Mouse (Mus musculus) lung, embryonic 14.5 days (tissue): ENCODE results near the gene Map3k9. TPM values are rescaled to one million over a fixed set of nuclear protein-coding genes. Genes with fewer than 3 reads are reported as not detected.
A peak's percentile ranks its signal among the peaks of the same experiment; 100 is the strongest.

Source experiments
- ATAC-seq: fragments of 200-750 bp; cut with Nextera tagmentation; 2 replicates; pipeline ENCODE4 v1.8.0; 2017; ENCODE audit warnings: mild to moderate bottlenecking, moderate TSS enrichment, moderate library complexity; ENCODE audit not compliant: insufficient read depth
- DNase-seq: peaks from one replicate; pipeline ENCODE4 v3.0.0-alpha.2; 2015
- H3K27ac ChIP-seq: fragments of 300-500 bp; sonication (generic); 2 replicates; pipeline ENCODE4 v1.5.1; 2014; ENCODE audit warnings: low read depth, mild to moderate bottlenecking, moderate library complexity
- H3K27me3 ChIP-seq: fragments of 300-500 bp; sonication (generic); 2 replicates; pipeline ENCODE4 v1.6.1; 2014; ENCODE audit warnings: low read length, control low read depth; ENCODE audit not compliant: insufficient read depth
- H3K36me3 ChIP-seq: fragments of 300-500 bp; sonication (generic); 2 replicates; pipeline ENCODE4 v1.6.1; 2014; ENCODE audit warnings: control low read depth; ENCODE audit not compliant: insufficient read depth
- H3K4me1 ChIP-seq: fragments of 300-500 bp; sonication (generic); 2 replicates; pipeline ENCODE4 v1.6.1; 2014; ENCODE audit warnings: antibody characterized with exemption, control low read depth; ENCODE audit not compliant: insufficient read depth
- H3K4me2 ChIP-seq: fragments of 300-500 bp; sonication (generic); 2 replicates; pipeline ENCODE4 v1.6.1; 2014; ENCODE audit warnings: mild to moderate bottlenecking
- H3K4me3 ChIP-seq: fragments of 300-500 bp; sonication (generic); 2 replicates; pipeline ENCODE4 v1.5.1; 2014; ENCODE audit warnings: low read depth, low read length
- H3K9ac ChIP-seq: fragments of 300-500 bp; sonication (generic); 2 replicates; pipeline ENCODE4 v1.6.1; 2014
- H3K9me3 ChIP-seq: fragments of 300-500 bp; sonication (generic); 2 replicates; pipeline ENCODE4 v1.6.1; 2016; ENCODE audit warnings: low read depth, low read length, control low read depth
- CTCF ChIP-seq: IDR thresholded peaks from 2 replicates; pipeline ENCODE4 v1.5.1; 2016; ENCODE audit warnings: antibody characterized with exemption, low read depth
- WGBS: fragments of 180-500 bp; shearing (Covaris S2); extraction: QIAGEN DNeasy Blood & Tissue Kit; methylation state at CpG from one replicate; pipeline ENCODE4 v1.1.7; 2014; 5-methylcytosine and 5-hydroxymethylcytosine counted together
- polyA plus RNA-seq: library from polyadenylated mRNA; unstranded; fragments of >200 nt; fragmentation: Nextera tagmentation; extraction: Ambion mirVana; gene quantifications from 2 replicates; pipeline ENCODE4 v1.2.1, GENCODE M21; 2014

Map3k9 gene
- 2.9 and 3.2 TPM in 2 replicates for polyA plus RNA-seq

DNA sequence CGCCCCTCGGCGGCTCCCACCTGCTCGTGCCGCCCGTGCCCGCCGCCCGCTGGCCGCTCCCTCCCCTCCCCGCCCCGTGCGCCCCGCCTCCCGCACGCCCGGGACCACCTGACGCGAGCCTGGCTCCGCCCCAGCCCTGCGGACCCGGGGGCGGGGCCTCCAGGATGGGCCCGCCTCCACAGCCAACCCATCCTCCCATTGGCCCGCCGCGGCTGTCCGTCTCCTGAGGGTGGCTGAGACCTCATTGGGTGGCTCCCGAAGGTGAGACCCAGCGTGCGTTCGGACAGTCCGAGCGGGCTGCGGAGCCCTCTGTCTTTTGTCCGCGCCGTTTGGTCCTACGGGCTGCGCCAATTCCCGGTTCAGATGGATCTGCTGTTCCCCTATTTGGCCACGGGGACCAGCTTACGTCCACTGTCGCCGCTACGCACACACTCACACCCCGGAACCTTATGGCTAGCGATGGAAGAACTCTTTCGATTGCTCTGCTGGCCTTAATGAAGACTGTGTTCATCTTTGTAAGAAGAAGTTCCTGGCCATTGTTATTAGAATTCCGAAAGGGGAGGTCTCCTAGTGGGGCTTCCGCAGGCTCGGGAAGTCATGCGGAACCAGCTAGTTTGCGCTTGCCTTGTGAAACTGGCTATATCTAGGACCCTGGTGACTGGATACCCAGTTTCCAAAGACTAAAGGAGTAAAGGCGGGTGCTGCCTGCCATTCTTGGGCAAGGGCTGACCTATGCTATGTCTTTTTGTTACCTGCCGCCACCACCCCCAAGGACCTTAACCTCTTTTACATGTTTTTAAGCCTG lies at the start of gene Map3k9:
Map3k9 (minus strand) TSS at position 71 of the 805 bp plus-strand sequence.
- under 1% methylated on average over 41 of the region's 56 CpGs for WGBS
- Histone ChIP-seq H3K27me3 (peaks cover 14% of the 10 kb centered on the region; the same call in 1 of the 2 replicates), H3K9ac (peak within 1 kb of the TSS; percentile 68), H3K4me2 (peak within 1 kb of the TSS; percentile 90), H3K36me3 (no peaks in the 10 kb centered on the region), H3K4me1 (no peaks in the 10 kb centered on the region), H3K9me3 (no peaks in the 10 kb centered on the region), H3K4me3 (peak within 1 kb of the TSS; percentile 65), H3K27ac (peak within 1 kb of the TSS; percentile 80)
- ATAC-seq (peak; percentile 98), DNase-seq (peak; percentile 95)
- peak; percentile 38 for TF ChIP-seq CTCF

DNA sequence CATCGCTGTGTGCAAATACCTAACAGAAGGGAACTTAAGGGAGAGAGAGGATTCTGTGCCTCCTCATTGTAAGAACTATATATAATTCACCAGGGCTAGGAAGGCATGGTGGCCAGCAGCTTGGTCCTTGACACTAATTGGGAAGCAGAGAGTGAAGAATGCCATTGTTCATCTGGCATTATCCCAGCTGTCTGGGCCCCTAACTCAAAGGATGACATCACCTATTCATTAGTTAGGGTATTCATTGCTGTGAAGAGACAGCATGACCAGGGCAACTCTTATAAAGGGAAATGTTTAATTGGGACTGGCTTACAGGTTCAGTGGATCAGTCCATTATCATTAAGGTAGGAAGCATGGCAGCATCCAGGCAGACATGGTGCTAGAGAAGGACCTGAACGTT lies 47.4 kb upstream of the Map3k9 start:
- 77% methylated on average over 2 of the region's 2 CpGs for WGBS
- H3K27ac ChIP-seq = no peak overlapping the region
- no peak overlapping the region for H3K9ac ChIP-seq
- no peak overlapping the region for H3K4me3 ChIP-seq
- DNase-seq = no peak
- no peaks in the 10 kb centered on the region for H3K4me1 ChIP-seq
- no peaks in the 10 kb centered on the region for H3K27me3 ChIP-seq
- no peak overlapping the region for H3K4me2 ChIP-seq
- TF ChIP-seq CTCF = no peak
- H3K36me3 ChIP-seq = no peaks in the 10 kb centered on the region
- ATAC-seq = no peak
- H3K9me3 ChIP-seq = no peaks in the 10 kb centered on the region

DNA sequence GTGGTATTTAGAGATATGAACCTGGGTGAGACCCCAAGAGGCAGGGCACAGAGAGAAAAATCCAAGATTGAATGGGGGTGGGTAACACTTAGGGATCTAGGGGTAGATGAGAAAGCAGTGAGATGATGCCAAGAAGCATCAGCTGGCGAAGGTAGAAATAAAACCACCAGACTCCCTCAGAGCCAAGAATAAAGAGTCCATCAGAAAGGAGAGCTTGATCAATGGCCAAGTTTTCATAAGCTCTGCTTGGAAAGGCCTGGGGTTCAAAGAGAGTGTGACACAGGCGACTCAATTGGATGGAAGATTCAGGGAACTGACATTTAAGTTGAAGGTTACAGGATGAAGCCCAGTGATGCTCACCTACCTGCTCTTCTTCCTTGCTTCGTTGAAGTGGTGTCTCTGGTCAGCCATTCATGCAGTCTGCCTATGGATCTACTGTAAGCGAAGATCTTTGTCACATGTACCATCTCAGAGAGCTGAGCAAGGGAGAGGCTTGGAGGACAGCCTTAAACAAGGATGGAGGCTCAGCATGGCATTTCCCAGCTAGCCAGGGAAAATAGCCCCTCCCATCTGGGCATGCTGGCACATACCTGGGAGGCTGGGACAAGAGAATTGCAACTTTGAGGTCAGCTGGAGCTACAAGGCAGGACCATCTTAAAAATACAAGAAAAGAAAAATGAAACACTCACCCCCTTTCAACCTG lies 42.0 kb upstream of the Map3k9 start:
- Histone ChIP-seq H3K4me1 (no peaks in the 10 kb centered on the region), H3K4me2 (no peak overlapping the region), H3K36me3 (no peaks in the 10 kb centered on the region), H3K9ac (no peak overlapping the region), H3K9me3 (no peaks in the 10 kb centered on the region), H3K27ac (no peak overlapping the region), H3K27me3 (no peaks in the 10 kb centered on the region), H3K4me3 (no peak overlapping the region)
- DNase-seq (no peak), ATAC-seq (no peak)
- TF ChIP-seq CTCF = no peak
- 74% methylated on average over 4 of the region's 4 CpGs for WGBS

DNA sequence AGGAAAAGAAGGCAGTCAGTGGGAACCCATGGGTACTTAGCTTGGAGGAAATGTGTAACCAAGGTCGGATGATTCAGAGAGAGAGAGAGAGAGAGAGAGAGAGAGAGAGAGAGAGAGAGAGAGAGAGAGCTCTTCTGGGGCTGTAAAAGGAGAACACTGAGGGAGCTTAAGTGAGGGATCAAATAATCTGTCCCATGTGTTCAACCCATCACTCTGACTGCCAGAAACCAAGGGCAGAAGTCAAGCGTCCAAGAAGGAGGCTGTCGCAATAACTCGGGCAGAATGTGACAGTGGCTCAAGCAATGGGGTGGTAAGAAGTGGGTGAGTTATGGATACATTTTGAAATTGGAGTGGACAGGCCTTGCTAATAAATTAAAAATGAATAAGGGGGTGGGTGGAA lies 41.2 kb upstream of the Map3k9 start:
- no peak overlapping the region for H3K9ac ChIP-seq
- ATAC-seq = no peak
- H3K9me3 ChIP-seq = no peaks in the 10 kb centered on the region
- no peaks in the 10 kb centered on the region for H3K36me3 ChIP-seq
- no peaks in the 10 kb centered on the region for H3K4me1 ChIP-seq
- no peak for TF ChIP-seq CTCF
- H3K27ac ChIP-seq = no peak overlapping the region
- no peak for DNase-seq
- H3K4me2 ChIP-seq = no peak overlapping the region
- WGBS = 54% methylated on average over 4 of the region's 4 CpGs
- no peak overlapping the region for H3K4me3 ChIP-seq
- H3K27me3 ChIP-seq = no peaks in the 10 kb centered on the region

DNA sequence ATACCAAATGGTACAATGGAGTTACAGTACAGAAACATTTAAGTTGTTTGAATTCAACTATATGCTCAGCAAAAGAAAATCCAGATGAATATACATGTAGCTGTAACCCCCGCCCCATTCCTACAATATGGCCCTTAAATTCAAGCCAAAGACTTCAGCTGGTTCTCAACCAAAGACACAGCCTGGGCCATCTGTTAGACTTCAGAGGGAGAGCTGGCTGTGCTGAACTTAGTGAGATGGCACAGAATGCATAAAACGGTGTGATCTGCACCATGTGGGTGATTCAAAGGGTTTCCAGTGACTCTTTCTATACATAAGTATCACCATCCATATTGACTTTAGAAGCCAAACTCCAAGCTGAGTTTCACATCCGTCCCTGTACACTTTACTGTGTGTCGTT lies 39.7 kb upstream of the Map3k9 start:
- DNase-seq = no peak
- Histone ChIP-seq H3K4me2 (no peak overlapping the region), H3K27me3 (no peaks in the 10 kb centered on the region), H3K9me3 (no peaks in the 10 kb centered on the region), H3K4me1 (0 out of 2 replicates have a peak, but pooled peaks cover 7% of the 10 kb centered on the region), H3K27ac (no peak overlapping the region), H3K4me3 (no peak overlapping the region), H3K36me3 (no peaks in the 10 kb centered on the region), H3K9ac (no peak overlapping the region)
- WGBS = 77% methylated on average over 4 of the region's 4 CpGs
- TF ChIP-seq CTCF = no peak
- ATAC-seq = no peak

DNA sequence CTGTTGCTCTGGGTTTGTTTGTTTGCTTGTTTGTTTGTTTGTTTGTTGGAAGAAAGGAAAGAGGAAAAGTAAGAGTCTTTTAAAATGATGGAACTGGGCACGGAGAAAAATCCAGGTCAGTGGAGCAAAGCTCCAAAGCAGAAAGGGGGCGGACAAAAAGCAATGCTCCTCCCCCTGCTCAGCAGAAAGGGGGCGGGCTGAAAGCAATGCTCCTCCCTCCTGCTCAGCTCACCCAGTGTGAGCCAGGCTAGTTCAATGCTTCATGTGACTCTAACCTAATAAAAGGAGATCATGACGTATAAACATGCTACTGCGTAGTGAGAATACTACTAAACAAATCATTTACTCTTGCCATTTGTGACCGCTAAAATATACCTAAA lies 36.1 kb upstream of the Map3k9 start:
- DNase-seq = peak; percentile 68

More for the DNA sequence above, 36.1 kb upstream of the Map3k9 start:
- Histone ChIP-seq H3K27ac (no peak overlapping the region), H3K4me3 (no peak overlapping the region), H3K9me3 (no peaks in the 10 kb centered on the region), H3K4me2 (peak overlapping the region; percentile 49), H3K9ac (no peak overlapping the region), H3K27me3 (no peaks in the 10 kb centered on the region), H3K36me3 (no peaks in the 10 kb centered on the region), H3K4me1 (0 out of 2 replicates have a peak, but pooled peaks cover 7% of the 10 kb centered on the region)
- WGBS = 38% methylated on average over 6 of the region's 6 CpGs
- ATAC-seq = peak; percentile 76
- no peak for TF ChIP-seq CTCF
